Mouse (Mus musculus) thymus, adult 2 months (tissue): ENCODE data around the gene Adck2.

ENCODE experiments used
- CTCF ChIP-seq: fragments of 200-500 bp; IDR thresholded peaks from 2 replicates; pipeline ENCODE4 v1.5.1; 2012; ENCODE audit warnings: mild to moderate bottlenecking, control low read depth, low read length, moderate library complexity, borderline replicate concordance; ENCODE audit not compliant: control insufficient read depth, poor library complexity, insufficient read depth; ENCODE audit errors: extremely low read depth
- POLR2A ChIP-seq: fragments of 200-500 bp; IDR thresholded peaks from 2 replicates; pipeline ENCODE4 v1.6.1; 2012; ENCODE audit warnings: mild to moderate bottlenecking, low read length, control low read depth, moderate library complexity; ENCODE audit not compliant: control insufficient read depth, poor library complexity, insufficient read depth; ENCODE audit errors: extremely low read depth

DNA sequence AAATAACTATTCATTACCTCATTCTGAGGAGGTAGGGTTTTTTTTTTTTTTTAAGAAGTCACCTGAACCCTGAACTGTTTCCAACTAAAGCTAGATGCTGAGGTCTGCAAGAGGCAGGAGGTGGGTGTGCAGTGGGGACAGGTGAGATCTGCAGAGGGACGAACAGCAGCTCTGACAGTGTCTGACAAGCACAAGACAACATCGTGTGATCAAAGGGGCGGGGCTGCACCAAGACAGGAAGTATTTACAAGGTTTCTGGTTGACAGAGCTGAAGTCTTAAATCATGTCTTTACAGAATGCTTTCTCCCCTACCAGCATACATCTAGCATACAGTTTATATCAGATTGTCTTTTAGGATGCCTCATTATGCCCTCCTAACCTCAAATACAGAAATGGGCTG is 33.2 kb downstream of the Adck2 start:
- TF ChIP-seq POLR2A (no peak), CTCF (no peak)
